In genomic region chr5:34480926-34481325, GRCm38 (mm10) we compare ENCODE assay signal across 1 mouse cellular context.
A peak's percentile ranks its signal among the peaks of the same experiment; 100 is the strongest.
TF ChIP-seq lines count a peak whose summit lies in the region.

No protein-coding gene starts in this region.

TF ChIP-seq in MEL, 35 proteins besides CTCF, POLR2A, EP300 and RAD21 (continued from another document):
- no peak for TF ChIP-seq GATA1 (IDR thresholded peaks at IDR 0.05; ENCODE audit: low read depth, low read length)
- no peak for TF ChIP-seq RCOR1 (IDR thresholded peaks at IDR 0.05; ENCODE audit: low read depth, low read length)
- TF ChIP-seq USF1 (IDR thresholded peaks at IDR 0.05; ENCODE audit: low read depth, low read length) = peak; percentile 43; the same call in 1 of the 2 replicates
- peak; percentile 57; the same call in 1 of the 2 replicates for TF ChIP-seq ZC3H11A (IDR thresholded peaks at IDR 0.05; ENCODE audit: low read depth, low read length)
- no peak for TF ChIP-seq MAX (IDR thresholded peaks at IDR 0.05; ENCODE audit: low read length)
- peak; percentile 62 for TF ChIP-seq SMC3 (IDR thresholded peaks at IDR 0.05; ENCODE audit: low read depth, low read length)
- no peak for TF ChIP-seq ELF1 (IDR thresholded peaks at IDR 0.05; ENCODE audit: low read depth, low read length)
- TF ChIP-seq UBTF (IDR thresholded peaks at IDR 0.05; ENCODE audit: borderline replicate concordance, insufficient read depth, low read depth, low read length) = no peak
